Mouse (Mus musculus): ENCODE data around the gene Zfyve27.

DNA sequence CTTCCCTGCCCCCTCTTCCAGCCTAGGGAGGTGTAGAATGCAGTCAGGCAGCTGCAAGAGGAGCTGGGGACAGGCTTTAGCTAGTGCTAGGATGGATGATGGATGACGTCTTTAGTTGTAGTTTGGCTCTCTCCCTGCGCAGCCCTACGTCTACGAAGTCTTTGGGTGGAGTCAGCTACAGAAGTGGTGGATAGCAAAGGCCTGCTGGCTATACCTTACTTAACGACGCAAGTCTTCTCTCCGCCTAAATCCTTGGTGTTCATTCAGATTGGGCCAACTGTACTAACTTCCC lies 15.2 kb upstream of the Zfyve27 start:
- no peak for TF ChIP-seq POLR2A (IDR thresholded peaks at IDR 0.05; ENCODE audit: low read depth, low read length)
- TF ChIP-seq CTCF (IDR thresholded peaks at IDR 0.05; ENCODE audit: extremely low read depth, insufficient read depth, insufficient read length, insufficient replicate concordance) = no peak

Measured in spleen, adult 2 months (tissue).